Mouse (Mus musculus) embryonic fibroblast, embryonic 13.5 days (primary cell): ENCODE measurements at regions not wholly inside any gene's neighbourhood (a gene's known extent, or its start where the extent isn't known, plus 50 kb on each side); places are given as distances from the start of the nearest gene placed in this dataset.

Experiments used
- H3K27ac ChIP-seq: 2 replicates; pipeline ENCODE4 v1.5.1; 2012; ENCODE audit warnings: low read length, control low read depth, inconsistent platforms; ENCODE audit not compliant: insufficient read depth
- H3K4me1 ChIP-seq: 2 replicates; pipeline ENCODE4 v1.6.1; 2011; ENCODE audit warnings: low read length; ENCODE audit not compliant: control insufficient read depth, insufficient read depth
- H3K4me3 ChIP-seq: 2 replicates; pipeline ENCODE4 v1.5.1; 2011; ENCODE audit warnings: mild to moderate bottlenecking, control low read depth, low read length; ENCODE audit not compliant: insufficient read depth
- CTCF ChIP-seq: IDR thresholded peaks from 2 replicates; pipeline ENCODE4 v1.5.1; 2011; ENCODE audit warnings: mild to moderate bottlenecking, control low read depth, low read length, moderate library complexity, borderline replicate concordance; ENCODE audit not compliant: insufficient read depth
- POLR2A ChIP-seq: IDR thresholded peaks from 2 replicates; pipeline ENCODE4 v1.6.1; 2011; ENCODE audit warnings: low read depth, mild to moderate bottlenecking, control low read depth, low read length, moderate library complexity

DNA sequence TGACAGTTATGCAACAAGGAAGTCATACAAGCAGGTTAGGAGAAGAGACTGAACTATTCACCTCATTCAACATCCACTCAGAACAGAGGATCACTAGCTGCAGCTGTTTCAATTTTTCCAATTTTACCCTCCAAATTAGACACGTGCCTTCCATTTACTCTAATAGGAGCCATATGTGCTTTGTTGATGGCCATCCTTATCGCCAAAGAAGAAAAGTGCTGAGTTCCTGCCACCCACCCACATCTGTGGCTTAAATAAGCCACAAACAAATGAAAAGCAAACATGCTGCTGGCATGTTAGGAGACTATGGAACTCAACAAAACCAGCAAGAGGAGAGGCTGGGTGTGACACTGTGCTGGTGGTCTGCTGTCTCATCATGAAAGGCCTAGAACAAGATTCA is 1786.1 kb downstream of the 9330182O14Rik start:
- Histone ChIP-seq H3K27ac (no peak overlapping the region), H3K4me1 (no peaks in the 10 kb centered on the region), H3K4me3 (no peak overlapping the region)
- TF ChIP-seq POLR2A (no peak), CTCF (no peak)

DNA sequence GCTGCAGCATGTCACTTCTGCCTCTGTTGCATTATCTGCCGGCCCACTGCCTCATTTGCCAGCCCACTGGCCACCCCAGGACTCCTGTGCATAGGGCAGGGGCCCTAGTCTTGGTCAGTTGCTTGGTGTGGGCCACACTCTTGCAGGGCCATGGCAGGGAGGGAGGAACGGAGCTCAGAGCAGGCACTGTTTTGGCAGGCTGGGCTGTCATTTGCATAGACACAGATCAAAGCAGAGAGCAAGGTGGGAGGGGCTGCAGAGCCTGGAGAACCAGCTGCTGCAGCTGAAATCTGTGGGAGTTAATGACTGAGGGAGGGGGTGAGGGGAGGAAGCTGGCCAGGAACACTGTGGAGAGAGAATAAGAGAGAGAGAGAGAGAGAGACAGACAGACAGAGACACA is 1802.5 kb downstream of the 9330182O14Rik start:
- Histone ChIP-seq H3K27ac (no peak overlapping the region), H3K4me1 (no peaks in the 10 kb centered on the region), H3K4me3 (no peak overlapping the region)
- TF ChIP-seq CTCF (no peak), POLR2A (no peak)

DNA sequence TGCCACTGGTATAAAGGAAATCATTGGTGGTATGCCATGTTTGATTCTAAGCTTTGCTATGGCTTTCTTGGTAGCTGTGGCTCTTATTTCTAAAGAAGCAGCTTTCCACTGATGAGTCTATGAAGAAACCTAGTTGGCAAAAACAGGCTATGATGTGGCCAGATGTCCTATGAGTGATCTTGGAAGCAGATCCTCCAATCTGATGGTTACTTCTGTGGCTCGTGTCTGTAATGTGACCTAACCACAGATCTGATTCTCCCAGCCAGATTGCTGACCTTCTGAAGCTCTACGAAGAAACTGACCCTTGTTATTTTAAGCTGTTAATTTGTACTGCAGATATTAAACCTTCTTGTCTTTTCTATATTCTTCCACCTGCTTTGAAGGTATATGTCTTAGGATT is 1811.1 kb downstream of the 9330182O14Rik start:
- H3K4me1 ChIP-seq: no peaks in the 10 kb centered on the region
- no peak overlapping the region for H3K27ac ChIP-seq
- no peak overlapping the region for H3K4me3 ChIP-seq
- no peak for TF ChIP-seq POLR2A
- no peak for TF ChIP-seq CTCF

DNA sequence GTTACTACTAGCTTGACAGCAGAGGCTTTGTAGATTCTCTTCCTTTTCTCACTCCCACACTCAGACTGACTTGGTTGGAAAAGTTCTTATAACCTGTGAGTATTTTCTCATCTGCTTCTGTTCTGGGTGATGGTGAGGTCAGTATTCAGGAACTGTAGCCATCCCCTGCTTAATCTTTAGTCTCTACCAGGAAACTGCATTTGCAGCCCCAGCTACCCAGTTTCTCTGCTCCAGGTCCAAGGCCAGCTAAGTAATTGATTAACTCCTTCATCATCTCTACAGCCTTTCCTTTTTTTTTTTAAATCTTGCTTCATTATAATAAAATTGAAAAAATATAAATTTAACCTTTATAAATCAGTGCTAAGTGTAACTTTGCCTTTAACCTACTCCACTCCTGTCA is 1813.7 kb downstream of the 9330182O14Rik start:
- H3K27ac ChIP-seq: no peak overlapping the region
- no peak for TF ChIP-seq POLR2A
- TF ChIP-seq CTCF: no peak
- H3K4me3 ChIP-seq: no peak overlapping the region
- no peaks in the 10 kb centered on the region for H3K4me1 ChIP-seq

DNA sequence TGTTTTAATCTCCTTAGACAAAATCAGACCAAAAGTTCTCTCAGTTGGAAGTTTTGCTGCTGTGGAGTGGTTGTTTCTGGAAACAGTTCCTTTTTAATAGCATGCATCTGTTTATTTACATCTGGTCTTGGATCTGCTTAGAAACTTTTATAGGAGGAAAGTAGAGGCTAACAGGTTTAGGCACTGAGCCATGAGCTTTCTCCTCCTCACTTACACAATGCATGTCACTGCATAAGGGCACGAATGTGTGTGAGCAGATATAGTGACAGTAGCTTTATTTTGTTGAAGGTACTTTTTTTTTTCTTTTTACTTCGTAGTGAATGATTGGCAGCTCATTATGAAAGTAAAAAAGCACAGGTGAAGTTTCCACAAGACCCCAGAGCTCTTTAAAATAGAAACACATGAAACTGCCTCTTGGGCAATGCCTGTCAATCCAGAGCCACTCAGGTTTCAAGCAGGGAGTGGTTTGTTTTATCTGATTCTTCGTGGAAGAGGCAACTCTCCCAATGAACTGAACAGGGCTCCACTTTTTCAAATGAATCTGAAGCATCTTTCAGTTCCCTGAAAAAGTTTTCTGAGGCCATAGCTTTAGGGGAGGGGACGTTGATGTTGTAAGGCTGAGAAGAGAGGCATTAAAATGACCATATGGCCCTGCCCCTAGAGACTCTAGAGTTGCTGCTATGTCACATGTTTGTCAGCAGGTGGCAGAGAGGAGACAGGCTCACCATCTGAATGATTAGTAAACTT is 1814.4 kb downstream of the 9330182O14Rik start:
- TF ChIP-seq POLR2A: no peak
- no peak for TF ChIP-seq CTCF
- H3K27ac ChIP-seq: no peak overlapping the region
- H3K4me1 ChIP-seq: no peaks in the 10 kb centered on the region
- no peak overlapping the region for H3K4me3 ChIP-seq

DNA sequence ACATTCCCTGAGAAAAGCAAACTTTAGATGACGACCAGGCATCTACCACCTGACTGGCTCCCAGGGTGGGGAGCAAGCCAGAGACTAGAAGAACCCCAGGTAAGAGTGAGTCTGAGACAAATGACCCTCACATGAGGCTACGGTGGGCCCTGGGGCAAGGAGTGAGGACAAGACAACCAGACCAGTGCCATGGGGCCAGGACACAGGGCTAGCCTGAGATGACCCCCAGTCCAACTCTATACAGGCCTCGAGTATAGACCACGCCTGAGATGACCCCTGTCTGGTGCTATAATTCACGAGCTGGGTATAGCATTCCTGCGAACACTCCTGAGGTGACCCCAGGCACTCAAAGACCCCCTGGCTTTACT is 1814.9 kb downstream of the 9330182O14Rik start:
- Histone ChIP-seq H3K4me1 (no peaks in the 10 kb centered on the region), H3K27ac (no peak overlapping the region), H3K4me3 (no peak overlapping the region)
- no peak for TF ChIP-seq POLR2A

DNA sequence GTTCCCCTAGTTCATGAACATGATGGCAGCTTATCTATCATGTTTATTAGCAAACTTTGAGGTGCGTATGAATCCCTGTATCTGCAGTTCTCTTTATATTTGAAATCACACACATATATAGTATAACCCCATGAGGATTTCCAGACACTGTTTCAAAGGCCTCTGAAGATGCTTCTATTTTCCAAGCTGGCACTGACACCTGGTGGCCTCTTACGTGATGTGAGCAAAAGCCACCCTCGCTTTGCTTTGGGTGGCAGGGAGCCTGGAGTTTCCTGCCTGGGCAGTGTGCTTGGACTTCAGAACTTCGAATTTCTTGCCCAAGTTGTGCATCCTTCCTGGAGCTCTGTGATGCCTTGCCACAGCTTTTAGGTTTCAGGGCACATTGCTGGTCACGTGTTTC is 1817.1 kb downstream of the 9330182O14Rik start:
- Histone ChIP-seq H3K4me1 (no peaks in the 10 kb centered on the region), H3K4me3 (no peak overlapping the region), H3K27ac (no peak overlapping the region)
- TF ChIP-seq CTCF (0 out of 2 replicates have a peak, but pooled peaks have one; percentile 11), POLR2A (no peak)

DNA sequence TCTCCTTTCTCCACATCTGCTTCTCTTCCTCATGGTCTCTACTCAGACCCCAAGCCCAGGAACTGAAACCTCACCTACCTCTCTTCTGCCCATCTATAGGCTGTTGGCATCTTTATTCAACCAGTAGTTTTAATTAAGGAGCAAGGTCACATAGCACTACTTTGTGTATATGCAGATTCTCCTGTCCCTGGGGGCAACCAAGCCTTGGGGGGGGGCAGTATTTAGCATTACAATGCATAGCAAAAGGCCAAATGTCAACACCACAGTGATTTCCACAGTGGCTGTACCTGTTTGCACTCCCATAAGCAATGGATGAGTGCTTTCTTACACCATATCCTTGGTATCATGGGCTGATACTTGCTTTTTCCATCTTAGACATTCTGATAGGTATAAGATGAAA is 1826.4 kb downstream of the 9330182O14Rik start:
- Histone ChIP-seq H3K4me1 (no peaks in the 10 kb centered on the region), H3K4me3 (no peak overlapping the region), H3K27ac (no peak overlapping the region)
- TF ChIP-seq CTCF: no peak
- no peak for TF ChIP-seq POLR2A

DNA sequence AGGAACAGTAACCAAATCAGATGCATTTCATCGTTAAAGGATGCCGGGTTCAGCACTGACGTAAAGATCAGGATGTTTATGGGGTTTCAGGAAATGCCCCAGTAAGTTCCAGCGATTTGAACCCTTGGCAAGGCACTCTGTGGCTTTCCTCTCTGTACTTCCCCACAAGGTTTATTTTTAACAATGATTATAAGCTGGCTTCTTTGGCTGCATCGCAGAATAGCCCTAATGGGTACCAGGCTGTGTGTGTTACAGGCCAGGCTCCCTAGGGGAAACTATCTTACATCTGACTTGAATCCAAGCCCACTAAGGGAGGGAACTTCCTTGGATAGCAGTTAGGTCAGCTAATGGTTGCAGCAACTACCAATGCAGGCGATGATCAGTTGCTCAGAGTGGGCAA is 1836.7 kb downstream of the 9330182O14Rik start:
- no peaks in the 10 kb centered on the region; the same call in 1 of the 2 replicates for H3K4me1 ChIP-seq
- TF ChIP-seq CTCF (no peak), POLR2A (no peak)
- no peak overlapping the region for H3K4me3 ChIP-seq
- no peak overlapping the region; the same call in 1 of the 2 replicates for H3K27ac ChIP-seq

DNA sequence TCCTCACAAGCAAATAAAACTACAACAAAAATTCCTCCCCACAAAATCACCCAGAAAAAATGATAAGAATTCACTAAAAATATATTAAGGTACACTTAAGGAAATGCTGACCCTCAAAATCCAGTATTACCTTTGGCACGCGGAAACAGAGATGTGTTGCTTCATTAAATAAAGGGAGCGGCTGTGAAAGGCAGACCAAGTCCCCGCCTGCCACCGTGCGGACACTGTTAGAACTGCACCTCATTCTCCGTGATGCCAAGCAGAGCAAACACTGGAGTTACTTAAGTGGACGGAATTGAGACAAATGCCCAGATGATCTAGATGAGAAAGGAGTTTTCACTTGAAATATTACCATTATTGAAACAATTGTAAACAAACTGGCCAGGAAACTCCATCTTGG is 1839.1 kb downstream of the 9330182O14Rik start:
- H3K4me1 ChIP-seq: no peaks in the 10 kb centered on the region; the same call in 1 of the 2 replicates
- no peak for TF ChIP-seq POLR2A
- peak; percentile 90 for TF ChIP-seq CTCF

More for the DNA sequence above, 1839.1 kb downstream of the 9330182O14Rik start:
- Histone ChIP-seq H3K27ac (no peak overlapping the region), H3K4me3 (no peak overlapping the region)
